In genomic region chr2:159622141-159622669, GRCm38 (mm10) we compare ENCODE assay signal across 25 mouse cellular contexts.
A peak's percentile ranks its signal among the peaks of the same experiment; 100 is the strongest.
DNase-seq lines count a peak whose midpoint lies in the region; ATAC-seq and TF ChIP-seq lines count a peak whose summit lies in the region.
"Had no signal": no experiment of that assay in that cellular context is flagged by ENCODE, and none has a peak within 500 bp of the region (broad histone marks: within the 10 kb centered on the region; RNA-seq: fewer than 3 reads in every experiment).

No protein-coding gene starts in this region.

- H3K4me2 ChIP-seq in kidney, embryonic 15.5 days = no peak overlapping the region
- H3K4me2 ChIP-seq in kidney, postnatal 0 days (ENCODE audit: low read length) = no peak overlapping the region
- peak overlapping the region; percentile 15; the same call in 1 of the 2 replicates for H3K4me2 ChIP-seq in CH12.LX (ENCODE audit: insufficient read depth, low read depth, poor library complexity, severe bottlenecking)
- H3K4me2 ChIP-seq: embryonic facial prominence, embryonic 13.5 days; embryonic facial prominence, embryonic 15.5 days; forebrain, embryonic 12.5 days; forebrain, embryonic 15.5 days had no signal

- no peak for TF ChIP-seq RAD21 in CH12.LX (IDR thresholded peaks at IDR 0.05; ENCODE audit: low read depth, low read length)

- TF ChIP-seq EP300 in CH12.LX (IDR thresholded peaks at IDR 0.05; ENCODE audit: low read length) = no peak

- H3K36me3 ChIP-seq in kidney, embryonic 15.5 days = no peaks in the 10 kb centered on the region
- H3K36me3 ChIP-seq in kidney, postnatal 0 days (ENCODE audit: insufficient read depth, low read length) = no peaks in the 10 kb centered on the region
- H3K36me3 ChIP-seq in kidney, adult 2 months (ENCODE audit: control insufficient read depth, insufficient read depth, low read length) = no peaks in the 10 kb centered on the region
- H3K36me3 ChIP-seq in CH12.LX (replicated peaks in 1 of 2; ENCODE audit: control insufficient read depth in 1 of 2, insufficient read depth in 1 of 2, low read length in 1 of 2) = no peaks in the 10 kb centered on the region
- H3K36me3 ChIP-seq: embryonic facial prominence, embryonic 13.5 days; embryonic facial prominence, embryonic 15.5 days; forebrain, embryonic 10.5 days; forebrain, embryonic 12.5 days; forebrain, embryonic 15.5 days had no signal

- H3K4me3 ChIP-seq in kidney, embryonic 15.5 days (replicated peaks) = no peak overlapping the region
- H3K4me3 ChIP-seq in kidney, postnatal 0 days (replicated peaks; ENCODE audit: low read depth, low read length) = no peak overlapping the region
- H3K4me3 ChIP-seq in kidney, adult 2 months (ENCODE audit: insufficient read depth, low read depth, low read length) = no peak overlapping the region
- H3K4me3 ChIP-seq in CH12.LX (replicated peaks in 1 of 3; ENCODE audit: low read depth in 2 of 3, low read length in 2 of 3, poor library complexity in 1 of 3) = no peak overlapping the region
- H3K4me3 ChIP-seq: embryonic facial prominence, embryonic 13.5 days; embryonic facial prominence, embryonic 15.5 days; erythroblast, embryonic 14.5 days; forebrain, embryonic 10.5 days; forebrain, embryonic 12.5 days; forebrain, embryonic 15.5 days had no signal

- peak; percentile 86 for DNase-seq in heart, adult 11 months
- DNase-seq in heart, postnatal 10 days = no peak
- DNase-seq in kidney, adult 18-20 months = no peak
- no peak for DNase-seq in kidney, postnatal 0 days (ENCODE audit: low spot score)
- no peak for DNase-seq in kidney, adult 2 months
- no peak for DNase-seq in CH12.LX (ENCODE audit: extremely low read depth)
- DNase-seq: adrenal gland, adult 2 months; adrenal gland, postnatal 10 days; adrenal gland, postnatal 25 days; B cell, adult 2 months; cerebellum, adult 11 months; cerebellum, adult 18-20 months; cerebellum, adult 8-10 months; cerebellum, adult 9-11 months; cerebellum, postnatal 14 days; cerebellum, postnatal 36 days; embryo, embryonic 11 days had no signal

- H3K79me2 ChIP-seq in CH12.LX (replicated peaks; ENCODE audit: control insufficient read depth, extremely low read depth, insufficient read depth, poor library complexity, severe bottlenecking) = no peaks in the 10 kb centered on the region

- no peak for TF ChIP-seq POLR2A in kidney, adult 2 months (IDR thresholded peaks at IDR 0.05; ENCODE audit: low read depth, low read length)
- TF ChIP-seq POLR2A in CH12.LX (IDR thresholded peaks at IDR 0.05; ENCODE audit: low read depth, low read length) = no peak

- no peaks in the 10 kb centered on the region for H3K27me3 ChIP-seq in kidney, embryonic 15.5 days
- H3K27me3 ChIP-seq in kidney, postnatal 0 days (ENCODE audit: insufficient read depth, low read length) = no peaks in the 10 kb centered on the region
- no peaks in the 10 kb centered on the region for H3K27me3 ChIP-seq in kidney, adult 2 months (replicated peaks; ENCODE audit: control insufficient read depth, insufficient read depth, low read length)
- H3K27me3 ChIP-seq in CH12.LX (replicated peaks) = peaks cover 2% of the 10 kb centered on the region
- H3K27me3 ChIP-seq: embryonic facial prominence, embryonic 13.5 days; embryonic facial prominence, embryonic 15.5 days; forebrain, embryonic 12.5 days; forebrain, embryonic 15.5 days had no signal

- H3K9me3 ChIP-seq in kidney, embryonic 15.5 days (replicated peaks) = no peaks in the 10 kb centered on the region
- H3K9me3 ChIP-seq in kidney, postnatal 0 days (replicated peaks; ENCODE audit: low read length) = no peaks in the 10 kb centered on the region
- H3K9me3 ChIP-seq in CH12.LX (replicated peaks; ENCODE audit: low read length) = no peaks in the 10 kb centered on the region
- H3K9me3 ChIP-seq: embryonic facial prominence, embryonic 13.5 days; embryonic facial prominence, embryonic 15.5 days; forebrain, embryonic 10.5 days; forebrain, embryonic 12.5 days; forebrain, embryonic 15.5 days had no signal

- no peak overlapping the region for H3K9ac ChIP-seq in kidney, embryonic 15.5 days
- H3K9ac ChIP-seq in kidney, postnatal 0 days (ENCODE audit: low read depth, low read length) = no peak overlapping the region
- H3K9ac ChIP-seq in CH12.LX (ENCODE audit: insufficient read depth, low read depth) = no peak overlapping the region
- H3K9ac ChIP-seq: embryonic facial prominence, embryonic 13.5 days; embryonic facial prominence, embryonic 15.5 days; forebrain, embryonic 12.5 days; forebrain, embryonic 15.5 days had no signal

- 28% methylated on average over 5 of the region's 5 CpGs for WGBS in kidney, embryonic 15.5 days
- WGBS in kidney, postnatal 0 days = 32% methylated on average over 5 of the region's 5 CpGs
- WGBS in kidney, adult 2 months = 22% methylated on average over 5 of the region's 5 CpGs

- in situ Hi-C loops in CH12.LX (cut with MboI; ENCODE audit: low pct_ligation_motif_present, low pct_unique_long_range_greater_than_20kb, low sequenced_read_pairs) = no loop called here

- H3K4me1 ChIP-seq in kidney, embryonic 15.5 days = 0 out of 2 replicates have a peak, but pooled peaks cover 11% of the 10 kb centered on the region
- no peaks in the 10 kb centered on the region for H3K4me1 ChIP-seq in kidney, postnatal 0 days (replicated peaks; ENCODE audit: insufficient read depth, low read length)
- H3K4me1 ChIP-seq in kidney, adult 2 months (ENCODE audit: control insufficient read depth, insufficient read depth, low read length) = no peaks in the 10 kb centered on the region
- no peaks in the 10 kb centered on the region for H3K4me1 ChIP-seq in CH12.LX (ENCODE audit: control insufficient read depth in 1 of 2, insufficient read depth in 2 of 2)
- H3K4me1 ChIP-seq: embryonic facial prominence, embryonic 13.5 days; embryonic facial prominence, embryonic 15.5 days; forebrain, embryonic 12.5 days; forebrain, embryonic 15.5 days had no signal

- H3K27ac ChIP-seq in kidney, embryonic 15.5 days = peak overlapping the region; percentile 15; the same call in 1 of the 2 replicates
- H3K27ac ChIP-seq in kidney, postnatal 0 days = no peak overlapping the region
- H3K27ac ChIP-seq in kidney, adult 2 months (ENCODE audit: insufficient read depth, low read depth, low read length) = no peak overlapping the region
- no peak overlapping the region for H3K27ac ChIP-seq in CH12.LX (ENCODE audit: insufficient read depth, low read depth)
- H3K27ac ChIP-seq: embryonic facial prominence, embryonic 13.5 days; embryonic facial prominence, embryonic 15.5 days; forebrain, embryonic 10.5 days; forebrain, embryonic 12.5 days; forebrain, embryonic 15.5 days had no signal

- TF ChIP-seq CTCF in kidney, postnatal 0 days (IDR thresholded peaks at IDR 0.05; ENCODE audit: low read depth) = no peak
- TF ChIP-seq CTCF in kidney, adult 2 months (conservative IDR thresholded peaks at IDR 0.05; ENCODE audit: insufficient read depth, insufficient read length, low read depth, low read length) = no peak
- TF ChIP-seq CTCF in CH12.LX (conservative IDR thresholded peaks at IDR 0.05 in 1 of 2, IDR thresholded peaks at IDR 0.05 in 1 of 2; ENCODE audit: low read depth in 2 of 2, low read length in 2 of 2) = no peak

- peak; percentile 75 for ATAC-seq in kidney, embryonic 15.5 days (replicated peaks; ENCODE audit: low FRiP score)
- ATAC-seq in kidney, postnatal 0 days (replicated peaks; ENCODE audit: low FRiP score, low read depth) = 0 out of 2 replicates have a peak, but pooled peaks have one; percentile 29
- ATAC-seq: CD4-positive, CD25-positive, alpha-beta regulatory T cell, adult 4 months; forebrain, embryonic 15.5 days had no signal

- intact Hi-C loops in heart, postnatal 10 days (cut with DNase I) = no loop called here

- dilution Hi-C loops in CH12.LX (cut with MboI; ENCODE audit: extremely low pct_ligation_motif_present, extremely low pct_unique_long_range_greater_than_20kb, low sequenced_read_pairs) = no loop called here

TF ChIP-seq in CH12.LX, 34 proteins besides CTCF, POLR2A, EP300 and RAD21:
- no peak for TF ChIP-seq TCF12 (IDR thresholded peaks at IDR 0.05; ENCODE audit: low read depth, low read length)
- no peak for TF ChIP-seq POLR2AphosphoS2 (IDR thresholded peaks at IDR 0.05; ENCODE audit: low read depth, low read length)
- no peak for TF ChIP-seq NRF1 (IDR thresholded peaks at IDR 0.05; ENCODE audit: low read depth, low read length)
- TF ChIP-seq MAX (IDR thresholded peaks at IDR 0.05; ENCODE audit: low read length) = no peak
- no peak for TF ChIP-seq JUN (IDR thresholded peaks at IDR 0.05; ENCODE audit: insufficient read depth, low read depth, low read length)
- no peak for TF ChIP-seq NELFE (IDR thresholded peaks at IDR 0.05; ENCODE audit: low read depth, low read length)
- no peak for TF ChIP-seq ZKSCAN1 (IDR thresholded peaks at IDR 0.05; ENCODE audit: borderline replicate concordance, low read depth, low read length)
- no peak for TF ChIP-seq ETS1 (conservative IDR thresholded peaks at IDR 0.05; ENCODE audit: low read depth, low read length)
- TF ChIP-seq E2F4 (IDR thresholded peaks at IDR 0.05; ENCODE audit: insufficient replicate concordance, low read depth, low read length) = no peak
- no peak for TF ChIP-seq MXI1 (IDR thresholded peaks at IDR 0.05; ENCODE audit: low read depth, low read length)
- no peak for TF ChIP-seq USF1 (IDR thresholded peaks at IDR 0.05; ENCODE audit: low read depth, low read length)
- no peak for TF ChIP-seq USF2 (conservative IDR thresholded peaks at IDR 0.05; ENCODE audit: low read depth, low read length)
- no peak for TF ChIP-seq JUND (conservative IDR thresholded peaks at IDR 0.05; ENCODE audit: low read depth, low read length)
- TF ChIP-seq KAT2A (IDR thresholded peaks at IDR 0.05; ENCODE audit: insufficient replicate concordance, low read length) = no peak
- no peak for TF ChIP-seq MEF2A (IDR thresholded peaks at IDR 0.05; ENCODE audit: borderline replicate concordance, low read depth, low read length)
- no peak for TF ChIP-seq MAZ (IDR thresholded peaks at IDR 0.05; ENCODE audit: low read depth, low read length)
- no peak for TF ChIP-seq BHLHE40 (IDR thresholded peaks at IDR 0.05; ENCODE audit: low read depth, low read length)
- TF ChIP-seq GABPA (IDR thresholded peaks at IDR 0.05; ENCODE audit: insufficient replicate concordance, low read depth, low read length) = no peak
TF ChIP-seq in CH12.LX: peak in this region for 0.
